Mouse (Mus musculus) adrenal gland, adult 8-10 months (tissue): ENCODE measurements around the gene Steap1. TPM values are rescaled to one million over a fixed set of nuclear protein-coding genes. Genes with fewer than 3 reads are reported as not detected.

Experiments used
- DNase-seq: peaks from one replicate; pipeline ENCODE4 v3.0.0; 2022
- total RNA-seq, 4 experiments: library from RNA; stranded (reverse); gene quantifications; 2 replicates each; pipeline ENCODE4 v1.2.4; 2022

Steap1 gene
- total RNA-seq = 10 to 100 TPM; 28.0 to 35.0 (median 31.5) TPM

DNA sequence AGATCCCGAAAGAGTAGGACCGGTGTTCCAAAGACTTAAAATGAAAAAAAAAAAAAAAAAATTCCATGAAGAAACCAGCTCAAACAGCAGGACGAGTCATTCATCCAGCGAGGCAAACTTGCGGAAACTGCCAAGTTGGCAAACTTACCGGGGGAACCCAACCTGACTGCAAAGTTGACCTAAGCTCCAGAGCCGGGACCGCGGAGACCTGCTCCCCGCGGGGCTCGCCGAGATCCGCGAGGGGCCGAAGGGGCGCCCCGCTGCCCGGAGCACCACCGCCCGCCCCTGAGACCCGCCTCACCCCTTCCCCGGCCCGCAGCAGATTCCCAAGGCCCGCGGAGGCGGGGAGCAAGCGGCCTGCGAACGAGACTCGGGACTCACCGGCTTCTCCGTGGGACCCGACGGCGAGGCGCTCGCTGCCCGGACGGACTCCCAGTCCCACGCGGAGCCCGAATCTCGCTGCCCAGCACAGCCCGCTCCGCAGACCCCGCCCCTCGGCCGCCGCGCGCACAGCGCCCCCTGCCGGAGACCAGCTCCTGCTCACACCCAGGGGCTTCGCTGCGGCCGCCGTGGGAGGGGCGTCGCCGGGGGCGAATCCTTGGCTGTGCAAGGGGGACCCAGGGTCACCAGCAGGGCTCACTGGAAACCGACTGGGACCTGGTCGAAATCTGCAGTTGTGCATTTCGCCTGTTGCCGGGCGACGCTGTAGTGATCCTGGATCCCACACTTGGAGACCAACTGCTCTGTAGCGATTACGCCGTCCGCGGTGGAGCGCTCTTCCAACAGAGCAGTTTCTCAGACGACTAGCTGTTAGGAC, at the start of gene Steap1:
Steap1 (minus strand) TSS at position 461 of the 817 bp plus-strand sequence.
- peak; percentile 80 for DNase-seq

GRCm38 (mm10) chr5:5787106-5787505, 38.0 kb upstream of the Steap1 start:
- no peak for DNase-seq

DNA sequence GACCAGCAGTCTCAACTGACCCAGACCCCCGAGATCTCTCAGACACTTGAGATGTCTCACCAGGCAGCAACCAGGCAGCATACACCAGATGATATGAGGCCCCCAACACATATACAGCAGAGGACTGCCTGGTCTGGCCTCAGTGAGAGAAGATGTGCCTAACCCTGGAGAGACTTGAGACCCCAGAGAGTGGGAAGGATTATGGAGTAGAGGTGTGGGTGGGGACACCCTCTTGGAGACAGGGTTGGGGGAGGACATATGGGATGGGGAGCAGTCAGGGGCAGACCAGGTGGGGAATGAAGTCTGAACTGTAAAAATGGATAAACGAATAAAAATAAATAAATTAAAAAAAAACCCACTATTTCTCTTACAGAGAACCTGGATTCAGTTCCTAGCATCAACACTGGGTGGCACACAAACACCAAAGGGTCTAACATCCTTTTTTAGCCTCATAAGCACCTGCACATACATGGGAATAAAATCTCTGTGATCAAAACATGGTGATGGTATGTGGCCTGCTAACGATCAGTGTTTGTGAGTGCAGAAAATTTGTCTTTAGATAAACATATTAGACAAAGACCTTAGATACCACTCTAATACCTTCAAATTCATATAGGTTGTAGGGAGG, 7.4 kb upstream of the Steap1 start:
- no peak for DNase-seq

- peak; percentile 9 for DNase-seq
Observed at GRCm38 (mm10) chr5:5755039-5755438, 5.9 kb upstream of the Steap1 start.

- DNase-seq = peak; percentile 5
Observed at GRCm38 (mm10) chr5:5749772-5750222, 671 bp upstream of the Steap1 start.

DNA sequence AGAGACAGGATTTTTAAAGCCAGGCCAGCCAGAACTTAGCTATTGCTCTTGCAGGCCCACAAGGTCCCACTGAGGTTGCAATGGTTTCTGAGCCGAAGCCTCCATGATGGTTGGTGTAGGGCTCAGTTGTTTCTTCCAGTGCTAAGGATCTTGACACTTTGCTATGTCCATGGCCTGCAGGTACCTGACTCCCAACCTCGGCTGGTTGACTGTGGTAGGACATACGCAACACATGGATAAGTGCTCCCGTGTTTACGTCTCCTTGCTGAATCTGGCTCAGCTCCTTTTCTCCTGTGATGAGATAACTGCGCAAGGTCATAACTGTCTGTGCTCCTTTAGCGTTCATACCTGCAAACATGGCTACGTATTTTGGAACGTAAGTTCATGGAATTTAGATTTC, 14.7 kb downstream of the Steap1 start:
- DNase-seq = no peak

DNA sequence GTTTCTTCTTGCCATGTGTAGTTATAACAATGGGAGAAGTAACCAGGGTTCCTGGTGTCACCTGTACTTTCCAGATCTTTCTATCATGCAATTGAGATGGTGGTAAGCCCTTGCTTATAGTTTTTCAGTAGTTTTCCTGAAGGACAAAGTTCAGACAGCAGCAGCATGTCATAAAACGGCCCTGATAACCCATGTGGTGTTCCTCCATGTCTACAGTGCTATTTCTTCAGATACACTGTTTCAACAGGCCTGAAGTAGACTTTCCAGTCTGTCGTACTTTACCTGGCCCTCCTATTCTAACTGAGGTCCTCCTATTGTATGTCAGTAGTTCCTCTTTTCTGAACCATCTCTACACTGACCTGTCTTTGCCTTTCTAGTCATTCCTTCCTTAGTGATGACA, 16.3 kb downstream of the Steap1 start:
- no peak for DNase-seq

DNA sequence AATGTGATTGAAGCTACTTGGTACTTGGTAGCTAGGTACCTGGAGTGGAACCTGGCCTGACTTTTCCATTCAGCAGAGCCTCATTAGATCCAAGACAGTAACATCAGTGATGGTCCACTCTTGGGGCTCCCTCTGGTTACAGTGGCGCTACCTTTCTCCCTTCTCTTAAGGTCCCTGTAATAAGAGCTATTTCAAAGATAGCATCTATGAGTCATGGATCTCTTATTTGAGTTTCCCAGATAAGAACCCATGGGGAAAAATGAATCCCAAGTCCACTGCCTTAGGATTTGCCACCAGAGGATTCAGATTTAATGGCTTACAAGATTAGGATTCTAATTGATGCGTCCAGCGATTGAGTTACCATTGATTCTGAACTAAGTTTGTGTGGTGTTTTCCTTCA, 16.9 kb downstream of the Steap1 start:
- no peak for DNase-seq

DNA sequence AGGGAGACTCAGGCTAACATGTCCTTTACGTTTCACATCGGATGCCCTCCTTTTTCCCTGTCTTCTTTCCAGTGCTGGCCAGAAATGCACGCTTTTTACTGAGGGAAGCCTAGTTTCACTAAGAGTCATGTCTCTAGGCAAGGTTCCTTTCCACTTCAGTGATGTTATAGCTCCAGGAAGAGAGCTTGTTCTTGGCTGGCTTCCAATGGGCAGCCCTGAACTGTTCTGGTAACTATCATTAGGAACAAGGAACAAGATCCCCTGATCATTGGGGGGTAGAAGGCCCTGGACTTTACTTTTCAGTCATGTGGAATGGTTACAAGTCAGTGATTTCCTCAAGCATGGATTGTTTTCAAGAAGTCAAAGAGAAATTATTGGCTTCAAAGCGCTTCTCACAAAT, 19.2 kb downstream of the Steap1 start:
- DNase-seq = no peak

DNA sequence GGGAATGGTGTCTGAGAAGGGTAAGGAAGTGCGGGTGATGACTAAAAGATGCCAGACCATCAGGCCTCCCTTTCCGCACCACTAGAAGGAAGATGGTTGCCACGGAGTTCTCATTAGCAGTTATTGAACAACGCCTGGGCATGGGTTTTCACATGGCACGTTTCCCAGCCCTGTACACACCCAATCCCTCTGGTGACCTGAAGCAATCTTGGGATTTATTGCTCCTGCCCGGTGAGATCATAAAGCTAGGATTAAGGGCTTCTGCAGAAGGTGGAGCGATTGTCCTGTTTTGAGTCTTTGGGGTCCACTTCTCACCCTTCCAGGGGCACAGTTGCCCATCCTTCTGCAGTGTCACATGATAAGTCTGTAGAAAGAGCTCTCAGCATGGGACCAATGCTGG, 26.9 kb downstream of the Steap1 start:
- no peak for DNase-seq

DNA sequence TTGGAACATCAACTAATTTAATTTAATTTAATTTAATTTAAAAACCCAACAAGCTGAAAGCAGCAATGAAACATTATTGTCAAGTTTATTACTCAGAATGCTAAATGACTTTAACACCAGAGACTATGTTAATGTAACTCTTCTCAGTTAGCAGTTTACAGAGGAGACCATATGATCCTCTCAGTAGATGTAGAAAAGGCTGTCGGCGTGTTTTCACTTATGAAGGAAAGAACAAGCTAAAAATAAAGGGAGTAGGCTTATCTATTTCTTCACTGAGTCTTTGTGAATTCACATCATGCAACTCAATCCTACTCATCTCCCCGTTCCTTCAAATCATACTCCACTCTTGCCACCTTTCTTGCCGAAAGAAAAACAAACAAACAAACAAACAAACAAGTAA, 38.1 kb downstream of the Steap1 start:
- no peak for DNase-seq

- peak; percentile 13 for DNase-seq
Observed at GRCm38 (mm10) chr5:5707341-5708278, 41.5 kb downstream of the Steap1 start.

- no peak for DNase-seq
Observed at GRCm38 (mm10) chr5:5705019-5705418, 44.1 kb downstream of the Steap1 start.

DNA sequence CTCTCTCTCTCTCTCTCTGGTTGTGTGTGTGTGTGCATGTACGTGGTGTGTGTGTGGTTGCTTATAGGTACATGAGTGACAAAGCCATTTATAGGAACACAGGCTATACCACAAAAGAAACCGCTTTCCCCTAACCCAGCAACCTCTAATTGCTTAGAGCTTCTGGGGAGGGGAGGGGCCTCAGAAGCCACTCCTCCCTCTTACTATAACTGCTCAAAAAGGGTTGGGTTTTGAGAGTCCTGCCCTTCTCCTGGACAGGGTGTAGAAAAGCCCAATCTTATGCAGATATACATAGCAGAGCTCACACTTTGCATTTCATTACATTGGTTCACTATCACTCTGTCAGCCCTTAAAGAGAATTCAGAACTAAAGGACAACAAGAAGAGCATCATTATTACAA, 48.7 kb downstream of the Steap1 start:
- DNase-seq = no peak

DNA sequence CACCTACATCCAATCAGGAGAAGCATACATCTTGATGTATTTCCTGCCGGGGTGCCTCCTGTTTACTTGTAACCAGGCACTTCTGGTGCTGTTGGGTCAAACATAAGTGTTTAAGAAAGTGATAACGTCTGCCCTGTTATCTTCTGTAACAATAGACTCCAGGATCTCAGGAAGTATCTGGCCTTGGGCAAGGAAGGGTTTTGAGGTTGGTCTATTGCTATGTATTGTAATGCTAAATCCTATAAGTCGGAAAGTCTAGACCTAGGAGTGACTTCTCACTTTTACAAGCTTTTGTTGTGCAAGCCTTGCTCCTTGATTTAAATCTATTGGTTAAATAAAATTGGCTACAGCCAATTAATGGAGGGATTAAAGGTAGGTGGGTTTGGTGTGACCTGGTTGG, 50.3 kb downstream of the Steap1 start:
- no peak for DNase-seq

DNA sequence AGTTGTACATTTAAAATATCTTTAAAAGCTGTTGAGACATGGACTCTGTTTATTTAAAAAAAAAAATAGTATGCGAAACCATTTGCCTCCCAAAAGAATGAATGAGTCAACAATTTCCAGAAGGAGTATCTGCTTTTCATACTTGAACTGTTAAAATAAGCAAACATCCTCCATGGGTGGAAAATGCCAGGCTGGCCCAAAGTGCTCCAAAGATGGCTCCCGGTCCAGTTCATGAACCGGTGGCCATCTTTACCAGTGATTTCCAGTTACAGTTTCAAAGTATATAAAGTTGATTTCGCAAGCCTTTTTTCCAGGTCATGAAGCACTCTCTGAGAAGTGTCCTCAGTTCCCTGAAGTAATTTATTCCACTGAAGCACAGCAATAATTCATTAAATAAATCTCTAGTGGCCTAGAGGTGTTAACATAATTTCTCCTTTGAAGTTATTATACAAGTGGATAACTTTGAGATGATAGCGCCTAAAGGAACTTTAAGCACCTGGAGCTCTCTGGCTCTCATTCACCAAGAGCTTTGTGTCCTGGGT, 53.7 kb downstream of the Steap1 start:
- DNase-seq = no peak

GRCm38 (mm10) chr5:5693956-5694653, 55.0 kb downstream of the Steap1 start, which contains the start of gene Steap2:
Gene Steap2 (minus strand): TSS chr5:5694578.
- DNase-seq = peak; percentile 31

DNA sequence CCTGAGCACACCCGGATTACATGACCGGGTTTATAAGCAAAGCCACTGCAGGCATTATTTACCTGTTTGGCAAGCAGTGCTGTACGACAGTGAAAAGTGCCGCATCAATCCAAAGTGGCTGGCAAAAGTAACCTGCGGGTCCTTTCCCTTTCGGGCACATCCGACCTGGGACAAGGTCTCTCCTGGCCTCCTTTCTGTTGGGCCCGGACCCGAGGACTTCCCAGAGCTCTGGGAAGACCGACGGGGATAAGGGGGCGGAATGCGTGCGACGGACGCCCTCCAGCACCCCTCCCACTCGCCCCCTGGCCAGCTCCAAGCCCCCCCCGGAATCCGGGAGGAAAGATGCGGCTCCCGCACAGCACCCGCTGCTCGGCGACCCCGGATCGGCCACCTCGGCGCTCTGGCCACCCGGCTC, 55.6 kb downstream of the Steap1 start:
- DNase-seq = no peak

DNA sequence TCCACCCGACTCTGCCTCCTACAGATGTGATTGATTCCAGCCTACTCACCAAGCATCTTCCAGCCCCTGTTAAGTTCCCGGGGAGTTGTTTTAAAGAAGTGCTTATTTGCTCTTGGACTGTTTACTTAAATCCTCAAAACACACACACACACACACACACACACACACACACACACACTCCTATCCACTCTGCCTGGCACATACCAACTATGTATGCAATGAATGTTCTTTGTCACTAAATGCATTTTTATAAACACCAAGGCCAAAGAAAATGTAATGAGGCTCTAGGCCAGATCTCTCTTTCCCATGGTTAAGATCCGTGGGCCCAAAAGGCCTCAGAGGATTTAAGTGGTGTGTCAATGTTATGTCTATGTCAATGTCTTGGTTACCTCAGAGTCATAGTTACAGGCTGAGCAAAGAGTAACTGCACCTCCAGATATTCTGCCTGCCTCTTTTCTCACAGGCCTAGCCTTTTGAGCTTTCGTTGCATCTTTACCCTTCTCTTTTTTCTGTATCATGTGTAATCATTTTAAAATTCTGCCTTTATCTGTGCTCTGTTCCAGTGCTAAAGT, 56.9 kb downstream of the Steap1 start:
- DNase-seq = no peak

GRCm38 (mm10) chr5:5688945-5689540, 60.1 kb downstream of the Steap1 start:
- DNase-seq = no peak

- DNase-seq = peak; percentile 14
Observed at GRCm38 (mm10) chr5:5688228-5688627, 60.9 kb downstream of the Steap1 start.
